Mouse (Mus musculus) MEL (cell line): ENCODE data around the gene Tspan4. TPM values are rescaled to one million over a fixed set of nuclear protein-coding genes. Genes with fewer than 3 reads are reported as not detected.

Experiments used
- DNase-seq: peaks from one replicate; pipeline ENCODE4 v3.0.0; 2011; ENCODE audit warnings: low read depth, low spot score
- H3K27ac ChIP-seq: 2 replicates; pipeline ENCODE4 v1.5.1; 2012; ENCODE audit warnings: low read depth, mild to moderate bottlenecking, control low read depth, low read length, moderate library complexity; ENCODE audit not compliant: control insufficient read depth
- H3K27me3 ChIP-seq, 2 experiments: fragments of 150-350 bp in 1 of 2; sonication (generic) in 1 of 2; 2 replicates each; pipeline ENCODE4 v1.6.1; 2012; ENCODE audit warnings: low read length in 2 of 2, mild to moderate bottlenecking in 2 of 2, improper control_type of control experiment in 1 of 2, moderate library complexity in 1 of 2; ENCODE audit not compliant: insufficient read depth in 2 of 2, control insufficient read depth in 1 of 2
- H3K36me3 ChIP-seq, 2 experiments: 2 replicates each; pipeline ENCODE4 v1.6.1; 2012 to 2014; ENCODE audit warnings: low read length in 2 of 2, improper control_type of control experiment in 1 of 2, inconsistent platforms in 1 of 2, mild to moderate bottlenecking in 1 of 2; ENCODE audit not compliant: insufficient read depth in 2 of 2, control insufficient read depth in 1 of 2
- H3K4me1 ChIP-seq, 2 experiments: fragments of 150-350 bp in 1 of 2; sonication (generic) in 1 of 2; 2 replicates each; pipeline ENCODE4 v1.6.1; 2012; ENCODE audit warnings: low read length in 2 of 2, improper control_type of control experiment in 1 of 2, mild to moderate bottlenecking in 1 of 2; ENCODE audit not compliant: insufficient read depth in 2 of 2, control insufficient read depth in 1 of 2
- H3K4me3 ChIP-seq, 2 experiments: fragments of 150-350 bp in 1 of 2; sonication (generic) in 1 of 2; 2 replicates each; pipeline ENCODE4 v1.5.1; 2012; ENCODE audit warnings: low read depth in 2 of 2, low read length in 2 of 2, mild to moderate bottlenecking in 2 of 2, moderate library complexity in 2 of 2, control low read depth in 1 of 2, improper control_type of control experiment in 1 of 2; ENCODE audit not compliant: control insufficient read depth in 1 of 2, insufficient read depth in 1 of 2
- H3K79me2 ChIP-seq: 2 replicates; pipeline ENCODE4 v1.6.1; 2012; ENCODE audit warnings: mild to moderate bottlenecking, low read length, moderate library complexity; ENCODE audit not compliant: control insufficient read depth, poor library complexity, insufficient read depth
- H3K9ac ChIP-seq: 2 replicates; pipeline ENCODE4 v1.6.1; 2012; ENCODE audit warnings: low read depth, mild to moderate bottlenecking, control low read depth, low read length, moderate library complexity; ENCODE audit not compliant: control insufficient read depth, poor library complexity, severe bottlenecking
- H3K9me3 ChIP-seq: fragments of 150-350 bp; sonication (generic); replicated peaks from 2 replicates; pipeline ENCODE4 v1.6.1; 2012; ENCODE audit warnings: mild to moderate bottlenecking, low read length, improper control_type of control experiment, moderate library complexity; ENCODE audit not compliant: insufficient read depth
- BHLHE40 ChIP-seq: IDR thresholded peaks from 2 replicates; pipeline ENCODE4 v1.6.1; 2012; ENCODE audit warnings: low read depth, mild to moderate bottlenecking, inconsistent platforms, low read length, improper control_type of control experiment, borderline replicate concordance
- CHD2 ChIP-seq: IDR thresholded peaks from 2 replicates; pipeline ENCODE4 v1.6.1; 2011; ENCODE audit warnings: low read length, improper control_type of control experiment
- ETS1 ChIP-seq: IDR thresholded peaks from 2 replicates; pipeline ENCODE4 v1.6.1; 2012; ENCODE audit warnings: low read depth, mild to moderate bottlenecking, inconsistent platforms, low read length, improper control_type of control experiment, moderate library complexity
- GABPA ChIP-seq: IDR thresholded peaks from 2 replicates; pipeline ENCODE4 v1.6.1; 2012; ENCODE audit warnings: low read depth, mild to moderate bottlenecking, inconsistent platforms, low read length, improper control_type of control experiment, moderate library complexity
- HCFC1 ChIP-seq: IDR thresholded peaks from 2 replicates; pipeline ENCODE4 v1.6.1; 2012; ENCODE audit warnings: low read depth, mild to moderate bottlenecking, inconsistent platforms, low read length, improper control_type of control experiment, moderate library complexity
- KAT2A ChIP-seq: conservative IDR thresholded peaks from 2 replicates; pipeline ENCODE4 v1.6.1; 2012; ENCODE audit warnings: low read depth, low read length, improper control_type of control experiment, inconsistent platforms
- MYC ChIP-seq: IDR thresholded peaks from 2 replicates; pipeline ENCODE4 v1.6.1; 2011; ENCODE audit warnings: low read depth, mild to moderate bottlenecking, low read length, improper control_type of control experiment, moderate library complexity
- NRF1 ChIP-seq: IDR thresholded peaks from 2 replicates; pipeline ENCODE4 v1.6.1; 2014; ENCODE audit warnings: low read depth, mild to moderate bottlenecking, inconsistent platforms, low read length, improper control_type of control experiment, moderate library complexity; ENCODE audit not compliant: poor library complexity, insufficient read depth, severe bottlenecking
- POLR2A ChIP-seq, 2 experiments: IDR thresholded peaks; 2 replicates each; pipeline ENCODE4 v1.6.1; 2011 to 2012; ENCODE audit warnings: low read length in 2 of 2, mild to moderate bottlenecking in 2 of 2, control low read depth in 1 of 2, improper control_type of control experiment in 1 of 2, low read depth in 1 of 2, moderate library complexity in 1 of 2; ENCODE audit not compliant: control insufficient read depth in 1 of 2, insufficient read depth in 1 of 2, poor library complexity in 1 of 2
- POLR2AphosphoS2 ChIP-seq: IDR thresholded peaks from 2 replicates; pipeline ENCODE4 v1.6.1; 2011; ENCODE audit warnings: low read length, improper control_type of control experiment
- ZC3H11A ChIP-seq: IDR thresholded peaks from 2 replicates; pipeline ENCODE4 v1.6.1; 2012; ENCODE audit warnings: low read depth, mild to moderate bottlenecking, inconsistent platforms, low read length, improper control_type of control experiment
- ZKSCAN1 ChIP-seq: IDR thresholded peaks from 2 replicates; pipeline ENCODE4 v1.6.1; 2012; ENCODE audit warnings: low read depth, mild to moderate bottlenecking, inconsistent platforms, low read length, improper control_type of control experiment, moderate library complexity
- ZMIZ1 ChIP-seq: IDR thresholded peaks from 2 replicates; pipeline ENCODE4 v1.6.1; 2012; ENCODE audit warnings: low read depth, mild to moderate bottlenecking, inconsistent platforms, low read length, improper control_type of control experiment, moderate library complexity
- ZNF384 ChIP-seq: IDR thresholded peaks from 2 replicates; pipeline ENCODE4 v1.6.1; 2012; ENCODE audit warnings: low read depth, mild to moderate bottlenecking, inconsistent platforms, low read length, improper control_type of control experiment
- polyA plus RNA-seq, 2 experiments: library from polyadenylated mRNA; stranded (reverse) in 1 of 2; unstranded in 1 of 2; fragments of >175 nt in 1 of 2; fragments of >200 nt in 1 of 2; gene quantifications; 2 replicates each; pipeline versions ENCODE4 v1.2.1 to v1.2.4; 2012; ENCODE audit warnings: low replicate concordance in 2 of 2, low read depth in 1 of 2; ENCODE audit not compliant: insufficient read length in 2 of 2, insufficient read depth in 1 of 2, missing spikeins in 1 of 2
- total RNA-seq: library from RNA; depleted of rRNA; stranded (reverse); fragments of 300-350 nt; gene quantifications from 2 replicates; pipeline ENCODE4 v1.2.3, GENCODE M21; 2012

Gene Tspan4
- total and polyA plus RNA-seq, 3 experiments, result 97.9 to 110 TPM; not detected in 1

DNA sequence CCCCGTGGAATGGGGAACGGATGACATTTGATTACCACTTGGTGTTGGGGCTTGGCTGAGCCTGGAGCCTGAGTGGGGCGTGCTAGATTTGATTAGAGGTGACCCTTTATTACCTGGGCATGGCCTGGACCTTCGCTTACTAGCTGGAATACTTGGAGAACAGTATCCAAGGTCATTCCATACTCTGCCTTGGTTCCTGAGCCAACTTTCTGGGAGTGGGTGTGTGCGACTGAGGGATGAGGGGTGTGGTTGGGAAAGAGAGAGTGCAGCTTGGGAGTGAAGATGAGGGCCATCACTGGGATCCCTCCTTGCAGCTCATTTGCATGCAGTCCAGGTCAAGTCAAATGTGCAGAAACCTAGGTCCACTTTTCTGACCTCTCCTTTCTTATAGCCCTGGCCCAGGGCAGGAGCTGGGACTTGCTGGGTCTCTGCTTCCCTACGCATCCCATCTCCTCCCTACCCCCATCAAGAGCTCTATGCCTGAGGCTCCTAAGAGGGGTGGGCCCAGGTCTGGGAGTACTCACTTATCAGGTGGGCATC lies 8.1 kb downstream of the Tspan4 start (continued):
- no peak for TF ChIP-seq ZMIZ1

DNA sequence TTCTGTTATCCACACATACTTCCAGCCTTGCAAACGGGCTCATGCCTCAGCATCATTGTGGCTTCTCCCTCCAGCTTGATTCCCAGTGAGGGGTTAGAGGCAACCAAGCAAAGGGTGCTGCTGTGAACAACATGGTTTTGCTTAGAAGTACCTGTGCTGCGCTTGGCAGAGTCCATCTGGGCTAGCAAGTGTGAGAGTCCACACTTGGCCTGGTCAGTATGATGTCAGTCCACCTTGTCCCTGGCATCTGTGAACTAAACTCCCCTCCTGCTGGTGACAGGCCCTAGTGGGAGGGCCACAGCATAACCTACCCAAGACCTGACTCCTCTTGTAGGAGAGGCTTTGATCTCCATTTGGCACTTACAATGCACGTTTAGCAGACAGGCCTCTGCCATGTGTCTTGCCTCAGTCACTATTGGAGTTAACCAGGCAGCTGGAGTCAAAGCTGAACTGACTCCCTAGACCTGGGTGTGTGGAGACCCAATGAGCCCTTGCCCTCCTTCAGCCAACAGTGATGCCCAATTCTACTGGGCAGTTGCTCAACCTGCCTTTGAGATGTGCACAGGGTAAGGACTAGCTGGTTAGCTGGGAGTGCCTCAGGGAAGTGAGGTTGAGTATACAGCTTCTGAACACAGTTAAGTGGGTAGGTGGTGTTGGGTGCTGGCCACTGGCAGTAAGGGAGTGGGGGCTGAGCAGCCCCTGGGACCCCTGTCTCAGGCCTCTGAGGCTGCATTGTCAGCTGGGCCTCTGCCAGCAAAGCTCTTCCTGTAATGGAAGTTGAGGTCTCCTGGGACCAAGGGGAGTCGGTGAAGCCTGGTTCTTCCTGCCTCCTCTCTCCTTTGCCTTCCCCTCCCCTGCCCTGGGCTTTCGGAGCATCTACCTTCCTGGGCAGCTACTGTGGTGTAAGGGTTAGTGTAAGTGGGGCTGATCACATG lies 9.4 kb downstream of the Tspan4 start:
- H3K4me1 ChIP-seq, result no peaks in the 10 kb centered on the region
- no peaks in the 10 kb centered on the region for H3K9me3 ChIP-seq
- H3K79me2 ChIP-seq, result peaks cover 2% of the 10 kb centered on the region; the same call in 1 of the 2 replicates
- no peaks in the 10 kb centered on the region for H3K36me3 ChIP-seq
- no peak overlapping the region for H3K9ac ChIP-seq
- no peaks in the 10 kb centered on the region for H3K27me3 ChIP-seq
- H3K4me3 ChIP-seq, result no peak overlapping the region
- no peak overlapping the region for H3K27ac ChIP-seq
- TF ChIP-seq NRF1 (no peak), CHD2 (no peak), POLR2AphosphoS2 (no peak), ZMIZ1 (no peak), ETS1 (no peak), ZC3H11A (no peak)
- no peak for DNase-seq

DNA sequence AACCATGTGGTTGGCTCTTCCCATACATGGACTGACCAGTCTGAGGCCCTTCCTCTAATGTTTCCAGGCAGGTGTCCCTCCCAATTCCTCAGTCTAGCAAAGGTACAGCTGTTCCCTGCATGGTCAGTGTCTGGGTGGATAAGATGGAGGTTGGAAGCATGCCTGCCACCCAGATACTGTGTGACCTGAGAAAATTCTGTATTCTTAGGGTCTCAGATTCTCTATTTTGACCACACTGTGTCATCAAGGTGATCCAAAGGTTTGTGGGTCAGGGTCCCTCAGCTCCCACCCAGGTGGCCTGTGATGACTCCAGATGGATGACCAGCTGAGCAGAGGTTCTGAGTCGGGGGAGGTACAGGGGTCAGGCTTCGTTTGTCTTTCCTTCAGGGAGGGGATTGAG lies 10.1 kb downstream of the Tspan4 start:
- no peak overlapping the region for H3K9ac ChIP-seq
- no peak overlapping the region for H3K27ac ChIP-seq
- no peaks in the 10 kb centered on the region for H3K9me3 ChIP-seq
- H3K4me1 ChIP-seq, result no peaks in the 10 kb centered on the region
- no peak overlapping the region for H3K4me3 ChIP-seq
- TF ChIP-seq ZNF384, result no peak
- no peak for TF ChIP-seq HCFC1
- no peak for TF ChIP-seq KAT2A
- TF ChIP-seq GABPA, result no peak
- TF ChIP-seq BHLHE40, result no peak
- no peak for TF ChIP-seq MYC
- TF ChIP-seq ZKSCAN1, result no peak
- TF ChIP-seq POLR2A (IDR thresholded peaks at IDR 0.05; ENCODE audit: control insufficient read depth in 1 of 2, insufficient read depth in 1 of 2, low read depth in 1 of 2, low read length in 2 of 2, poor library complexity in 1 of 2), result no peak
- DNase-seq, result no peak
- H3K36me3 ChIP-seq, result no peaks in the 10 kb centered on the region
- H3K27me3 ChIP-seq, result no peaks in the 10 kb centered on the region
- peaks cover 2% of the 10 kb centered on the region; the same call in 1 of the 2 replicates for H3K79me2 ChIP-seq
